Mouse (Mus musculus) kidney, postnatal 0 days (tissue): ENCODE measurements around the gene Rpn1. TPM values are rescaled to one million over a fixed set of nuclear protein-coding genes. Genes with fewer than 3 reads are reported as not detected.

Source experiments
- ATAC-seq: fragments of 200-750 bp; cut with Nextera tagmentation; replicated peaks from 2 replicates; pipeline ENCODE4 v1.8.0; 2017; ENCODE audit warnings: low read depth, moderate number of reproducible peaks, moderate TSS enrichment, moderate library complexity; ENCODE audit not compliant: low FRiP score
- DNase-seq: peaks from one replicate; pipeline ENCODE4 v3.0.0-alpha.2; 2016; ENCODE audit warnings: low spot score
- H3K27ac ChIP-seq: fragments of 300-500 bp; sonication (generic); 2 replicates; pipeline ENCODE4 v1.5.1; 2014; ENCODE audit warnings: mild to moderate bottlenecking
- H3K27me3 ChIP-seq: fragments of 300-500 bp; sonication (generic); 2 replicates; pipeline ENCODE4 v1.6.1; 2014; ENCODE audit warnings: low read length, mixed read lengths; ENCODE audit not compliant: insufficient read depth
- H3K36me3 ChIP-seq: fragments of 300-500 bp; sonication (generic); 2 replicates; pipeline ENCODE4 v1.6.1; 2014; ENCODE audit warnings: low read length, mixed read lengths; ENCODE audit not compliant: insufficient read depth
- H3K4me1 ChIP-seq: fragments of 300-500 bp; sonication (generic); replicated peaks from 2 replicates; pipeline ENCODE4 v1.6.1; 2014; ENCODE audit warnings: antibody characterized with exemption, low read length, mixed read lengths; ENCODE audit not compliant: insufficient read depth
- H3K4me2 ChIP-seq: fragments of 300-500 bp; sonication (generic); 2 replicates; pipeline ENCODE4 v1.6.1; 2014; ENCODE audit warnings: mild to moderate bottlenecking, low read length, moderate library complexity, mixed read lengths
- H3K4me3 ChIP-seq: fragments of 300-500 bp; sonication (generic); replicated peaks from 2 replicates; pipeline ENCODE4 v1.5.1; 2014; ENCODE audit warnings: low read depth, low read length
- H3K9ac ChIP-seq: fragments of 300-500 bp; sonication (generic); 2 replicates; pipeline ENCODE4 v1.6.1; 2014; ENCODE audit warnings: low read depth, low read length
- H3K9me3 ChIP-seq: fragments of 300-500 bp; sonication (generic); replicated peaks from 2 replicates; pipeline ENCODE4 v1.6.1; 2016; ENCODE audit warnings: low read length, inconsistent platforms, mixed read lengths
- CTCF ChIP-seq: IDR thresholded peaks from 2 replicates; pipeline ENCODE4 v1.5.1; 2016; ENCODE audit warnings: antibody characterized with exemption, low read depth, mild to moderate bottlenecking, moderate library complexity
- WGBS: fragments of 180-500 bp; shearing (Covaris S2); extraction: QIAGEN DNeasy Blood & Tissue Kit; methylation state at CpG from one replicate; pipeline ENCODE4 v1.1.7; 2014; 5-methylcytosine and 5-hydroxymethylcytosine counted together
- microRNA-seq: library from miRNA; unstranded; fragments of <30 nt; microRNA quantifications from one replicate; pipeline ENCODE4, GENCODE M21; 2016
- polyA plus RNA-seq: library from polyadenylated mRNA; unstranded; fragments of >200 nt; fragmentation: Nextera tagmentation; extraction: Ambion mirVana; gene quantifications from 2 replicates; pipeline ENCODE4 v1.2.1, GENCODE M21; 2015

The Rpn1 gene
- polyA plus RNA-seq, 1 experiment from 2014 or later, result 282 TPM

- no peak for DNase-seq
- Histone ChIP-seq H3K36me3 (no peaks in the 10 kb centered on the region), H3K4me2 (no peak overlapping the region), H3K9me3 (no peaks in the 10 kb centered on the region), H3K4me3 (no peak overlapping the region), H3K9ac (no peak overlapping the region), H3K27me3 (no peaks in the 10 kb centered on the region), H3K27ac (no peak overlapping the region), H3K4me1 (no peaks in the 10 kb centered on the region)
- TF ChIP-seq CTCF, result peak; percentile 31; the same call in 1 of the 2 replicates
- 78% methylated on average over 4 of the region's 4 CpGs for WGBS
- no peak for ATAC-seq
Observed at GRCm38 (mm10) chr6:88151335-88151734, 67.1 kb downstream of the Rpn1 start.

GRCm38 (mm10) chr6:88152127-88152705, 67.9 kb downstream of the Rpn1 start:
- peak; percentile 47 for DNase-seq
- H3K9ac ChIP-seq, result no peak overlapping the region
- no peaks in the 10 kb centered on the region for H3K9me3 ChIP-seq
- WGBS, result 66% methylated on average over 14 of the region's 14 CpGs
- no peaks in the 10 kb centered on the region for H3K4me1 ChIP-seq
- H3K27ac ChIP-seq, result peak overlapping the region; percentile 5; the same call in 1 of the 2 replicates
- peak; percentile 58; the same call in 1 of the 2 replicates for ATAC-seq
- no peak overlapping the region; the same call in 1 of the 2 replicates for H3K4me2 ChIP-seq
- H3K4me3 ChIP-seq, result no peak overlapping the region
- H3K27me3 ChIP-seq, result no peaks in the 10 kb centered on the region
- H3K36me3 ChIP-seq, result no peaks in the 10 kb centered on the region
- TF ChIP-seq CTCF, result no peak

- H3K4me3 ChIP-seq, result no peak overlapping the region
- no peak overlapping the region for H3K27ac ChIP-seq
- WGBS, result 57% methylated on average over 6 of the region's 6 CpGs
Observed at GRCm38 (mm10) chr6:88152979-88153378, 68.7 kb downstream of the Rpn1 start.

More at GRCm38 (mm10) chr6:88152979-88153378, 68.7 kb downstream of the Rpn1 start:
- Histone ChIP-seq H3K4me1 (no peaks in the 10 kb centered on the region), H3K4me2 (no peak overlapping the region), H3K9ac (no peak overlapping the region), H3K9me3 (no peaks in the 10 kb centered on the region), H3K36me3 (no peaks in the 10 kb centered on the region), H3K27me3 (no peaks in the 10 kb centered on the region)
- TF ChIP-seq CTCF, result no peak
- DNase-seq (no peak), ATAC-seq (no peak)

Small RNA genes lying within 50 kb of the gene (microRNA-seq; reads per million reads assigned to microRNA genes)
- gene Mir6376, result not detected

Other genes with a start within 250 kb of the Rpn1 start
- gene Gm45140, start 248.7 kb upstream of the Rpn1 start, polyA plus RNA-seq, result 3.0 and 4.1 TPM in 2 replicates
- 46.6 and 48.5 TPM in 2 replicates for gene Isy1, start 245.7 kb upstream of the Rpn1 start, polyA plus RNA-seq
- gene Cnbp, start 233.4 kb upstream of the Rpn1 start, polyA plus RNA-seq, result 881 and 892 TPM in 2 replicates
- gene Copg1, start 196.7 kb upstream of the Rpn1 start, polyA plus RNA-seq, result 101 and 114 TPM in 2 replicates
- 47.1 and 55.2 TPM in 2 replicates for gene Hmces, start 170.5 kb upstream of the Rpn1 start, polyA plus RNA-seq
- gene H1fx, start 102.8 kb upstream of the Rpn1 start, polyA plus RNA-seq, result 39.4 and 72.1 TPM in 2 replicates
- gene Rab7, start 39.2 kb upstream of the Rpn1 start, polyA plus RNA-seq, result 238 and 244 TPM in 2 replicates
- 56.3 and 64.3 TPM in 2 replicates for gene Gata2, start 109.4 kb downstream of the Rpn1 start, polyA plus RNA-seq
- not detected in 2 replicates for gene Dnajb8, start 137.8 kb downstream of the Rpn1 start, polyA plus RNA-seq